Mouse (Mus musculus) ES-CJ7 (cell line): ENCODE measurements around the gene Aurkaip1.
"Not testable (repeated sequence)": the region's sequence is repeated elsewhere in the genome, so short reads cannot be mapped to it uniquely, and the experiment has no call there.

ENCODE experiments used
- DNase-seq: peaks from one replicate; pipeline ENCODE4 v3.0.0; 2011; ENCODE audit warnings: low read depth, low spot score

The Aurkaip1 gene

GRCm38 (mm10) chr4:155831205-155831766 is at the start of gene Aurkaip1:
Gene Aurkaip1 (plus strand): TSS chr4:155831272.
- peak; percentile 97 for DNase-seq

- DNase-seq: peak; percentile 45
Observed at GRCm38 (mm10) chr4:155783486-155784080, 47.5 kb upstream of the Aurkaip1 start.

- DNase-seq: peak; percentile 72
Observed at GRCm38 (mm10) chr4:155784081-155784701, 46.9 kb upstream of the Aurkaip1 start.

- DNase-seq: no peak
Observed at GRCm38 (mm10) chr4:155785246-155785645, 45.8 kb upstream of the Aurkaip1 start.

GRCm38 (mm10) chr4:155785819-155786218 is 45.3 kb upstream of the Aurkaip1 start, which contains the start of gene Tmem88b:
Gene Tmem88b (minus strand): TSS chr4:155785874.
- DNase-seq: peak; percentile 55

- DNase-seq: no peak
Observed at GRCm38 (mm10) chr4:155788300-155788699, 42.8 kb upstream of the Aurkaip1 start.

GRCm38 (mm10) chr4:155788833-155789232 is 42.2 kb upstream of the Aurkaip1 start:
- not testable (repeated sequence) for DNase-seq

- no peak for DNase-seq
Observed at GRCm38 (mm10) chr4:155790021-155790489, 41.0 kb upstream of the Aurkaip1 start, which contains the start of gene Ankrd65. Gene Ankrd65 (plus strand): TSS chr4:155790439.

- DNase-seq: no peak
Observed at GRCm38 (mm10) chr4:155790650-155791161, 40.4 kb upstream of the Aurkaip1 start.

- DNase-seq: no peak
Observed at GRCm38 (mm10) chr4:155791240-155791933, 39.7 kb upstream of the Aurkaip1 start.

GRCm38 (mm10) chr4:155793730-155794129 is 37.3 kb upstream of the Aurkaip1 start:
- no peak for DNase-seq

GRCm38 (mm10) chr4:155802075-155802474 is 29.0 kb upstream of the Aurkaip1 start:
- DNase-seq: no peak

- peak; percentile 74 for DNase-seq
Observed at GRCm38 (mm10) chr4:155802741-155803339, 28.2 kb upstream of the Aurkaip1 start, which contains the start of gene Mrpl20. Gene Mrpl20 (plus strand): TSS chr4:155802878.

- DNase-seq: peak; percentile 96
Observed at GRCm38 (mm10) chr4:155803340-155804041, 27.6 kb upstream of the Aurkaip1 start.

- no peak for DNase-seq
Observed at GRCm38 (mm10) chr4:155807841-155808240, 23.2 kb upstream of the Aurkaip1 start.

- peak; percentile 96 for DNase-seq
Observed at GRCm38 (mm10) chr4:155811929-155812664, 19.0 kb upstream of the Aurkaip1 start, which contains the start of gene Ccnl2. Gene Ccnl2 (plus strand): TSS chr4:155812489.

- DNase-seq: peak; percentile 62
Observed at GRCm38 (mm10) chr4:155812665-155813181, 18.3 kb upstream of the Aurkaip1 start.

GRCm38 (mm10) chr4:155817533-155817932 is 13.5 kb upstream of the Aurkaip1 start:
- no peak for DNase-seq

GRCm38 (mm10) chr4:155821025-155821424 is 10.0 kb upstream of the Aurkaip1 start:
- peak; percentile 48 for DNase-seq

- DNase-seq: no peak
Observed at GRCm38 (mm10) chr4:155823443-155823842, 7.6 kb upstream of the Aurkaip1 start.
